Mouse (Mus musculus) right cerebral cortex, postnatal 4 days (tissue): ENCODE results near the gene Drd2.

Experiments
- DNase-seq: peaks from one replicate; pipeline ENCODE4 v3.0.0-alpha.2; 2022

The Drd2 gene

GRCm38 (mm10) chr9:49340136-49341043 is at the start of gene Drd2:
Gene Drd2 (plus strand): TSS chr9:49340627.
- peak; percentile 41 for DNase-seq

GRCm38 (mm10) chr9:49295101-49295500 is 45.3 kb upstream of the Drd2 start:
- no peak for DNase-seq

DNA sequence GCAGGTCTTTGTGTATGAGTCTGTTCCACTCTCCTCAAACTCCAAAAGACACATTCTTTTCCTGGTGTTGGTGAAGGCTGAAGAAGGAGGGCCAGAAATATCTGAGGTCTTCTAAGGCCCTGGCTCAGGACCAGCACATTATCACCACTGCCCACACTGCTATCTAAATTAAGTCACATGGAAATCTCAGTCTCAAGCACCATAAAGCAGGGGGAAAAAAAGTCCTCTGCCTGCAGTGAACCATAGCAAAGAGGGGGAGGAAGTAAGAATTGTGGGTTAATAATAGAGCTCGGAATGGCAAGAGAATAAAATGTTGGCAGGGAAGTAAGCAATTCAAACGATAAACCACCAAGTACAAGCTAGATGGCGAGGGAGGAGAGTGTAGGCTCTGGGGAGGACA is 32.9 kb upstream of the Drd2 start:
- no peak for DNase-seq

DNA sequence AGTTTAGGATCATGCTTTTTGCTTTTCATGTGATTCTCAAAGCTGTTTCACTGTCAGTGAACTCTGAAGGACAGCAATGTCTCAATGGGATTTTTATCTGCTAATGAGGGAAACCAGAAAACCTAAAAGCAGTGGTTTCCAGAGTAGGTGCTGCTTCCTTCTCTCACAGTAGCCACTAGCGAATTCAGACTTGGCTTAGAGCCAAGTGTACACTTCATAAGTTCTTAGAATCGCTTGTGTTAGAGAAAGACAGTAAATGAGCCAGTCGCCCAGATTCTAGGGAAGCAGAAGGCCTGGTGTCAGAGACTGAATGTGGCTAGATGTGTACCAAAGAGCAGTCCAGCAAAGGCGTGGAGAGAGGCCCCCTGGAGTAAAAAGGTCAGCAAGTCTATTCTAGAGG is 29.6 kb upstream of the Drd2 start:
- DNase-seq: no peak

GRCm38 (mm10) chr9:49318638-49319037 is 21.8 kb upstream of the Drd2 start:
- no peak for DNase-seq

DNA sequence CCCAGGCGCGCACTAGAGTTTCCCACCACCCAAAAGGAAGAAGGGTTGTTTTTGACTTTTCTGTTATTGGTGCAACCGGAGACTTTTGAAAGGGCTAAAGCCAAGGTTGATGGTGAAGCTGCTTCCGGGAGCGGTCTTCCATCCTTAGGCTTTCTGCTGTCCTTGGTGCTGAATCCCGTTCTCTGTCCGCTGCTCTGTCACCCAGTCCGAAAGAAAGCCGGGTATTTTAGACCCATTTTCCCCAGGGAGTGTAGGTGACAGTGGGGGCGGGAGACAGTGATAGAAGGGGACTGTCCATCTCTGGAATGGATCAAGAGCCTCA is 578 bp downstream of the Drd2 start:
- DNase-seq: peak; percentile 28

DNA sequence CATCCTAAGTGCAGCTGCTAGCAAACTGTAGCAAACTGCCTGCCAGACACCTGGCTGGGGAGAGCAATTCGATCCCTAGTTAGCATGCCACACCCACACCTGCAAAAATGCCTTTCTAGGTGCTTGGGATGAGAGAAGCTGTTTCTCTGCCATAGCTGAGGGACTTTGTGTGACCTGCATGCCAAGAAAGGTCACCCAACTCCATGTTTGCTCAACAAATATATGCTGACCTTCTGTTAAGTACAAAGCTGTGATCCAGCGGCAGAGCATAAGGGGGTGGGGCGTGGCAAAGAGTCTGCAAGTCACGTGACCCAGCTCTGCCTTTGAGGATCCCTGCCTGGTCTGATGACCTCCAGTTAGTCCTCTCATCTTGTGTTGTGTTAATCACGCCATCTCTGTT is 25.3 kb downstream of the Drd2 start:
- DNase-seq: no peak

GRCm38 (mm10) chr9:49373946-49374345 is 33.5 kb downstream of the Drd2 start:
- no peak for DNase-seq

DNA sequence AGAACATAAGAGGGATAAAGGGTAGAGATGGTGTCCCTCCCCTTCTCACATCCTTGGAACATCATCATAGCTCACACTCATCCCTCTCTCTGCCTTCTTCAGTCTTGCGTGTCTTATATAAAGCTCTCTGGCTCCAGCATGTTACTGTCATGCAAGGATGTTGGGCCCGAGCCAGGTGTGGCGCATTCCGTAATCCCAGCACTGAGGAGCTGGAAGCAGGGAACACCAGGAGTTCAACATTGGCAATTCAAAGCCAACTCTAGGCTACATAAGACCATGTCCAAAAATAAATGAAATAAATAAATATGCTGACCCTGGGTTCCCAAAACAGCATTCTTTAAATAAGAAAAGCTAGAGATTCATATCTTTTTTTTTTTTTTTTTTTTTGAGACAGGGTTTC is 39.5 kb downstream of the Drd2 start:
- DNase-seq: peak; percentile 17

DNA sequence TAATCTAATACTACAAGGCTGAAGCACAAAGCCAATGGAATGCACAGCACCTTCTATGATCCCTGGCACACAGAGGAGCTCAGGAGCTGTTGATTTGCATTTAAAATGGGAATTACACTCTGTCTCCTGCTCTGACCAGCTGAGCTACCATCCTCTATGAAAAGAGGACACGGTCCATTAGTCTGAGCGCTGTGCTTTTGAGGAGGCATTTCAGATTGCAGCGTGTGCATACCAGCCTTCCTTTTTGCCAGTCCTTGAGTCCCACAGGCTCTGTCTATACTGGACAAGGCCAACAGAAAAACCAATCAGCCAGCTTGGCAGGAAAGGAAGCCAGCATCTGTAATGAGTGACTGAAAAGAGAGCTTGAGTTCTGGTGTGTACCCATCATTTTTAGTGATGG is 43.6 kb downstream of the Drd2 start:
- DNase-seq: no peak

DNA sequence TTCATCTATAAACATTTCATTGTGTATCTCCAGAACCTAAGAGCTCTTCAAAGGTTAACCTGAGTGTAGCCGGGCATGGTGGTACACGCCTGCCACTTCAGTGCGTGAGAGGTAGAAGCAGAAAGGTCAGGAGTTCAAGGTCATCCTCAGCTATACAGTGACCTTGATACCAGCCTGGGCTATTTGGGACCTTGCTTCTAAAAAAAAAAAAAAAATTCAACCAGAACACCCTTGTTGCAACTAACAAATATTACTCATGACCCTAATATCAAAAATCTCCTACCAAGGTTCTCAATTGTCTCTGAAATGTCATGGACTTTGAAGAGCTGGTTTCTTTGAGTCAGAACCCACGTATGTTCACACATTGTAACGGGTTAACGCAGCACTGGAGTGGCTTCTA is 44.4 kb downstream of the Drd2 start:
- DNase-seq: no peak

DNA sequence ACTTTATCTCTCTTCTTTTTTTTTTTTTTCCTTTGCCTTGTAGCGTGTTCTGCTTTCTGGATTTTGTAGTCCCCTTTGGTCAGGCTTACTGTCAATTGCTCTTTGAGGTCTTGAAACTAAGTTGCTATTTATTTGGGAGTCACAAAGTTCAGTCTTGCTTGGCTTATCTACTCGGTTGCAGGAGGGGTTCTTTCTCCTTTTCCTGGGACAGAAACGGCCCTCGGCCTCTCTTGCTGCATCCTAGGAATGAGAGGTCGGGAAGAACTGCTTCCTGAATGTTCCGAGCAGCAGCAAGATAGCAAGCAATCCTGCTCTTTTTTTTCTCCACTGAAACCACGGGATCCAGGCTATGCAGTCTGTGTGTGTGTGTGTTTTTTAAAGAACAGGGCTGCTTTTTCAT is 44.9 kb downstream of the Drd2 start:
- no peak for DNase-seq

DNA sequence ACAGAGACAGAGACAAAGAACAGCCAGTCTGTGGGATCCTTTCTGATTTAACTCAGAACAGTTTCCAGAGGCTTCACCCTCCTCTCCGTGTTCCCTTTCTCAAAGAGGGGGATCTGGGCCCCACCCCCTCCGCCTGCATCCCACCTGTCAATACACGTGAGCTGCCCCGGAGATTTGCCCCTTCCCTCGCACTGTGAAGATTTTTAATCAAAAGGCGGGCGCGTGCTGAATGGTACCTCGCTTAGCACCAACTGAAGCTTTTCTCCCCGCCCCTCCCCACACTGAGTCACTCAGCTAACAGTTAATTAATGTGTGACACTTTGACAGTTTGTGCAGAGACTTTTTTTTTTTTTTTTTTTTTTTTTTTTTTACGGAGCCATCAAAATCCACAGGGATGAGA is 45.7 kb downstream of the Drd2 start:
- no peak for DNase-seq

DNA sequence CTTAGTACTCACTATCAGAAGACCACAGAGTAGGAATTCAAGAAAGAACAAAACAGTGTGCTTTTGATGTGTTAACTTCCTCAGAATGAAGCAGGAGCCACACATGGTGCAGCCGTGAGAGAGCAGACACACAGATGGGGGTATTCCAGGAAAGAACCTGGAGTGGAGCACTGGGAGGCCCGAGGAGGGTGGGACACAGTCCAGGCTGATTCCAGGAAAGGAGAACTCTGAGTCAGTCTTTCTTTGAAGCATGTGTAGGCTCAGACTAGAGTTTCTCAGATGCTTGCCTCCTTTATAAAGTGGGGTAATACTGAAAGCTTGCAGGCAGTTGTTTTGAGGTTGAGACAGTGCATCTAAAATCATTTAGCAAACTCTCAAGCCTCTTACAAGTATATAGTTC is 51.8 kb downstream of the Drd2 start:
- no peak for DNase-seq

DNA sequence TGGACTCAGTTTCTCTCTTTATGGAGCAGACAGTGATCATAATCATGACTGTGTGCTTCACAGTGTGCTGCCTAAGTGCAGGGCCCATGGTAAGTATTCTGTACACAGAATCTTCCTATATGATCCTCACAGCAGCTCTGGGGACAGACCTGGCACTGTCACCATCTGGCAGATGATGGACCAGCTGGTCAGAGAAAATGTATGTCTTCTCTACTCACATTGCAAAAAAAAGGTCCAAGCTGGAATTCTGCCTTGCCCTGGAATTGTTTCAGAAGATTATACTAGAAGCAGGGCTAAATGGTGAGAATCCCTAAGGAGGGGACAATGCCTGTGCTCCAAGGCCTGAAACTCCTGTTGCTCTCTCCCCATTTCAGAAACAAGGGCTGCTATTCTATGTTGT is 55.6 kb downstream of the Drd2 start:
- no peak for DNase-seq

- no peak for DNase-seq
These were observed 63.3 kb downstream of the Drd2 start for GRCm38 (mm10) chr9:49403711-49404110.

DNA sequence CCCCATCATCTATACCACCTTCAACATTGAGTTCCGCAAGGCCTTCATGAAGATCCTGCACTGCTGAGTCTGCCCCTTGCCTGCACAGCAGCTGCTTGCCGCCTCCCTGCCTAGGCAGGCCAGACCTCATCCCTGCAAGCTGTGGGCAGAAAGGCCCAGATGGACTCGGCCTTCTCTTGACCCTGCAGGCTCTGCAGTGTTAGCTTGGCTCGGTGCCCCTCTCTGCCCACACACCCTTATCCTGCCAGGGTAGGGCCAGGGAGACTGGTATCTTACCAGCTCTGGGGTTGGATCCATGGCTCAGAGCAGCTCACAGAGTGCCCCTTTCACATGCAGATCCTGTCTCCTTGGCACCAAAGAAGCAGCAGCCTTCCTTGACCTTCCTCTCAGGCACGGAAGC is 66.6 kb downstream of the Drd2 start:
- DNase-seq: no peak

DNA sequence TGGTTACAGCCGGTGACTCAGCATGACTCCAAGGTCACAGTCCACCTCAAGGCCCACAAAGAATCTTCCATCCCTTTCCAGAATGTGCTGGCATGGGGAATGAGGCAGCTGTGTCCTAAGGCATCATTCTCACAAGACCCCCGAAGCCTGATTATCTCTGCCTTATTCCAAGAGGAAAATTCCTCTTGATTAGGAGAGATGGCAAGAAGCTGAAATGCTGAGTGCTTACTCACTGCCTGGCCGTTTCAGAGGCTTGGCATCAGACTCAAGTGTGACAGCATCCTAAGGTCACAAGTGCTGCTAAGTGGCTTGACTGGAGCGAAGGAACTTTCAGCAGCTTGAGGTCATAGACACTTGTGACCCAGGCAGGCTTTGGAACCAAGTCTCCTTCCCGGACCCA is 70.2 kb downstream of the Drd2 start:
- no peak for DNase-seq

DNA sequence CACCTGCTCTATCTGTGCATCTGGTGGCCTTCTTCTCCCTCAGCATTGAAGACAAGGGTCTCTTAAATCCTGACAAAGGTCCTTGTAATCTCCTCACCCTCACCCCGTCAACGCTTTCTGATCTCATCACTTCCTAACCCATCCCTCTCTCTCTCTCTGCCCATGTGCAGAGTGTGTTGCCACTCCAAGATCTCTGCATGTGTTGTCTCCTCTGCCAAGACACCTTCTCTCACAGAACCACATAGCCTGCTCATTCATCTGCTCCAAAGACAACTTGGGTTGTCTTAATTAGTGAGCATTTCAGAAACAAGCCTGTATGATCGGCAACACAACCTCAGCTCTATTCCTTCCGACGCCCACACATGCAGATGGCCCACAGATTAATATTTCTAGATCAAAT is 83.4 kb downstream of the Drd2 start:
- no peak for DNase-seq

- DNase-seq: no peak
These were observed 85.2 kb downstream of the Drd2 start for GRCm38 (mm10) chr9:49425585-49425984.

DNA sequence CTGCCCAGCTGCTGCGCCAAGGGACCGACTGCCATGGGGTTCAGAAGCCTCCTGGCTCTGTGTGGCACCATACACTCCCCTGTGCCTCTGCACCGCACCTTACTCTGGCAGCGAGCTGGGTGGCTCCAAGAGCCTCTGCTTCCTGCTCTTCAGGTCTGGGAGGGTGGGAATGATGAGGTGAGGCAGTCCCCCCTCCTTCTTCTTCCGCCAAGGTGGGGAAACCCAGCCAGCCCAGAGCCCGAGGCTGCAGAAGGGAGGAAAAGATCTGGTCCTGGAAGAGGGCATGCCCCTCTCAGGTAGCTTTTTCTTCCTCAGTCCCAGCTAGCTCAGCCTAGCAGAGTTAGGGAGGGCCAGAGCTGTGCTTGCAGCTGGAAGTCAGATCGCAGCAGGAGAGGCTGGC is 86.5 kb downstream of the Drd2 start, which contains the start of gene Ankk1:
TSS of gene Ankk1 (minus strand) at position 101 of the 400 bp plus-strand sequence.
- DNase-seq: no peak

DNA sequence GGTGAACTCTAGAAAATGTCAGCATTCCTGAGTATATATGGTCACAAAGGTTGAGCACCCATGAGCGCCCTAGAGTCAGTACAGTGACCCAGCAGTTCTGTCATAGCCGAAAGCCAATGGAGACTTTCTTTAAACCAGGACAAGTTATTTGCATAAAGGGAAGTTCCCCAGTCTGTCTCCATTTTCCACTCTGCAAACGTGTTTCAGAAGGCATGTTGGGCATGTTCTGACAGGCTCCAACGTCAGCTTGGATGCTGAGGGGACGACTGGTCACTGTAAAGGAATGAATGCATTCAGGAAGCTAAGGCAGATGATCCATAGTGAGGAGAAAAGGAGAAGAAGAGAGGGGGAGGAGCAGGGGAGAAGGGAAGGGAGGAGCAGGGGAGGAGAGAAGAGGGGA is 87.1 kb downstream of the Drd2 start:
- DNase-seq: no peak

DNA sequence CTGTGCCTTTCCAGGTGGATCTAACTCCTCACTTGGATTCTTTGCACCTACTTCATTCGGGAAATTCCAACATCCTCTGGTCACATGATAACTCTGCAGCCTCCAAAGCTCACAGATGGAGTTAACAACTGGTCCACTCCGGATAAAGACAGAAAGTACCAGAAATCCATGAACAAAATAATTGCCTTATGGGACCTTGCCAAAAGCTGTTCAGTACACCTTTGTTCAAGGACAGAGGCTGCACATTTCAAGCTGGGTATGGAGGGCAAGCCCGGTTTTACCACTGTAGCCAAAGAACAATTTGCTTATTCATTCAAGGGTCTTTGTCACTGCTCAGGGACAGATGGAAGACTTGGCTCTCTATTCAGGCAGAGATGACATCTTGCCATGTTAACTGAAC is 102.2 kb downstream of the Drd2 start:
- DNase-seq: no peak

DNA sequence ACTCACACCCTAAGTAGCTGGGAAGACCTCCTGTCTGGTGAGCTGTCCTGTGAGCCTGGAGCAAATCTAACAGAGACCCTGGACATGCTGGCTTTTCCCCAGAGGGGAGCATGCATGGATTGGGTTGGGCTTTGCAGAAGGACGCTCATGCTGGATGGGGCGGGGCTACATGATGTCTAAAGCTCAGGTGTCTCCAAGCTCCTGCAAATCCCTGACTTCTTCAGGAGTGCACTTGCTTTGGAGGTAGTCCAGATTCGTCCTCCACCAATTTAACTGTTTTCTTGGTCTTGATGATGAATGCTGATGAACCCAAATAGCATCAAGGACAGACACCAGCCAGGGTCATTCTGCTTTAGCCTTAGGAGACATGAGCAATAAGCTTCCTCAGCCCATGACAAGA is 110.1 kb downstream of the Drd2 start:
- DNase-seq: no peak

DNA sequence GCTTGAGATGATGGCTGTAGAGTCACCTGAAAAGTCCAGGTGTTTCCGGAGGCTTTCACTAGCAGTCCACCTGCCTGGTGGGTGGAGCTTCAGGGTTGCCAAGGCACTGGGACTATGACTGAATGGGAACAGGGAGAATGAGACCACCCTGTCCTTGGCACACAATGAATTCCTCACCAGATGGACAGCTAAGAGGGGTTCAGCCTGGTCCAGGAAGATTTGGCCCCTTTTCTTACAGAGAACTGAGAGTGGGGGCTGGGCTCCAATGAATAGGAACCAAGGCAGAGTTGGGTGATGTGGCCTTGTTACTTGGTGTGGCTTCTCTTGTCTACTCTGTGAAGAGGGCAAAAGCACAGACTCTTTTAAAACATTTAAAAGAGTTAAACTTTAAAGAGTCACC is 112.0 kb downstream of the Drd2 start:
- no peak for DNase-seq
